Mouse (Mus musculus): Measurements from ENCODE around the gene Car10. TPM values are rescaled to one million over a fixed set of nuclear protein-coding genes. Genes with fewer than 3 reads are reported as not detected.
A peak's percentile ranks its signal among the peaks of the same experiment; 100 is the strongest.

The Car10 gene
- polyA plus RNA-seq, 1 experiment from 2014 or later: not detected

- Histone ChIP-seq H3K9me3 (replicated peaks; ENCODE audit: low read length) (no peaks in the 10 kb centered on the region), H3K4me1 (replicated peaks; ENCODE audit: insufficient read depth, low read length) (no peaks in the 10 kb centered on the region), H3K4me3 (replicated peaks; ENCODE audit: low read depth, low read length) (no peak overlapping the region), H3K4me2 (ENCODE audit: low read length) (no peak overlapping the region), H3K27ac (no peak overlapping the region), H3K27me3 (ENCODE audit: insufficient read depth, low read length) (no peaks in the 10 kb centered on the region), H3K36me3 (ENCODE audit: insufficient read depth, low read length) (no peaks in the 10 kb centered on the region), H3K9ac (ENCODE audit: low read depth, low read length) (no peak overlapping the region)
- DNase-seq (ENCODE audit: low spot score) (no peak), ATAC-seq (replicated peaks; ENCODE audit: low FRiP score, low read depth) (no peak)
- TF ChIP-seq CTCF (IDR thresholded peaks at IDR 0.05; ENCODE audit: low read depth): peak; percentile 24; the same call in 1 of the 2 replicates
- WGBS: 34% methylated on average over 2 of the region's 2 CpGs
These were observed 416.6 kb downstream of the Car10 start for GRCm38 (mm10) chr11:93514396-93514795.

GRCm38 (mm10) chr11:93515566-93515965 is 417.7 kb downstream of the Car10 start:
- no peak for TF ChIP-seq CTCF (IDR thresholded peaks at IDR 0.05; ENCODE audit: low read depth)
- no peak overlapping the region for H3K4me2 ChIP-seq (ENCODE audit: low read length)
- ATAC-seq (replicated peaks; ENCODE audit: low FRiP score, low read depth): no peak
- H3K36me3 ChIP-seq (ENCODE audit: insufficient read depth, low read length): no peaks in the 10 kb centered on the region
- H3K4me1 ChIP-seq (replicated peaks; ENCODE audit: insufficient read depth, low read length): no peaks in the 10 kb centered on the region
- 83% methylated on average over 6 of the region's 6 CpGs for WGBS
- H3K4me3 ChIP-seq (replicated peaks; ENCODE audit: low read depth, low read length): no peak overlapping the region
- no peaks in the 10 kb centered on the region for H3K9me3 ChIP-seq (replicated peaks; ENCODE audit: low read length)
- DNase-seq (ENCODE audit: low spot score): no peak
- no peak overlapping the region for H3K9ac ChIP-seq (ENCODE audit: low read depth, low read length)
- H3K27me3 ChIP-seq (ENCODE audit: insufficient read depth, low read length): no peaks in the 10 kb centered on the region
- H3K27ac ChIP-seq: no peak overlapping the region

GRCm38 (mm10) chr11:93516216-93516615 is 418.4 kb downstream of the Car10 start:
- H3K27me3 ChIP-seq (ENCODE audit: insufficient read depth, low read length): no peaks in the 10 kb centered on the region
- H3K27ac ChIP-seq: no peak overlapping the region
- no peak overlapping the region for H3K4me2 ChIP-seq (ENCODE audit: low read length)
- WGBS: 89% methylated on average over 9 of the region's 9 CpGs
- H3K9ac ChIP-seq (ENCODE audit: low read depth, low read length): no peak overlapping the region
- no peak for TF ChIP-seq CTCF (IDR thresholded peaks at IDR 0.05; ENCODE audit: low read depth)
- H3K9me3 ChIP-seq (replicated peaks; ENCODE audit: low read length): no peaks in the 10 kb centered on the region
- H3K4me3 ChIP-seq (replicated peaks; ENCODE audit: low read depth, low read length): no peak overlapping the region
- H3K36me3 ChIP-seq (ENCODE audit: insufficient read depth, low read length): no peaks in the 10 kb centered on the region
- no peak for DNase-seq (ENCODE audit: low spot score)
- ATAC-seq (replicated peaks; ENCODE audit: low FRiP score, low read depth): no peak
- H3K4me1 ChIP-seq (replicated peaks; ENCODE audit: insufficient read depth, low read length): no peaks in the 10 kb centered on the region

- Histone ChIP-seq H3K4me2 (ENCODE audit: low read length) (no peak overlapping the region), H3K4me1 (replicated peaks; ENCODE audit: insufficient read depth, low read length) (no peaks in the 10 kb centered on the region), H3K36me3 (ENCODE audit: insufficient read depth, low read length) (no peaks in the 10 kb centered on the region), H3K9me3 (replicated peaks; ENCODE audit: low read length) (no peaks in the 10 kb centered on the region), H3K27me3 (ENCODE audit: insufficient read depth, low read length) (no peaks in the 10 kb centered on the region), H3K4me3 (replicated peaks; ENCODE audit: low read depth, low read length) (no peak overlapping the region), H3K27ac (no peak overlapping the region), H3K9ac (ENCODE audit: low read depth, low read length) (no peak overlapping the region)
- no peak for TF ChIP-seq CTCF (IDR thresholded peaks at IDR 0.05; ENCODE audit: low read depth)
- DNase-seq (ENCODE audit: low spot score): no peak
- no peak for ATAC-seq (replicated peaks; ENCODE audit: low FRiP score, low read depth)
- 80% methylated on average over 2 of the region's 2 CpGs for WGBS
These were observed 419.1 kb downstream of the Car10 start for GRCm38 (mm10) chr11:93516946-93517345.

- WGBS: 86% methylated on average over 3 of the region's 3 CpGs
- ATAC-seq (replicated peaks; ENCODE audit: low FRiP score, low read depth): no peak
- TF ChIP-seq CTCF (IDR thresholded peaks at IDR 0.05; ENCODE audit: low read depth): no peak
- no peak for DNase-seq (ENCODE audit: low spot score)
- H3K27me3 ChIP-seq (ENCODE audit: insufficient read depth, low read length): no peaks in the 10 kb centered on the region
- H3K4me3 ChIP-seq (replicated peaks; ENCODE audit: low read depth, low read length): no peak overlapping the region
- H3K27ac ChIP-seq: no peak overlapping the region
- H3K4me1 ChIP-seq (replicated peaks; ENCODE audit: insufficient read depth, low read length): no peaks in the 10 kb centered on the region
- no peak overlapping the region for H3K9ac ChIP-seq (ENCODE audit: low read depth, low read length)
- H3K36me3 ChIP-seq (ENCODE audit: insufficient read depth, low read length): no peaks in the 10 kb centered on the region
- H3K4me2 ChIP-seq (ENCODE audit: low read length): no peak overlapping the region
- H3K9me3 ChIP-seq (replicated peaks; ENCODE audit: low read length): no peaks in the 10 kb centered on the region
These were observed 424.7 kb downstream of the Car10 start for GRCm38 (mm10) chr11:93522501-93522900.

- Histone ChIP-seq H3K4me1 (replicated peaks; ENCODE audit: insufficient read depth, low read length) (no peaks in the 10 kb centered on the region), H3K4me3 (replicated peaks; ENCODE audit: low read depth, low read length) (no peak overlapping the region), H3K9me3 (replicated peaks; ENCODE audit: low read length) (no peaks in the 10 kb centered on the region), H3K27me3 (ENCODE audit: insufficient read depth, low read length) (no peaks in the 10 kb centered on the region), H3K4me2 (ENCODE audit: low read length) (no peak overlapping the region), H3K36me3 (ENCODE audit: insufficient read depth, low read length) (no peaks in the 10 kb centered on the region), H3K9ac (ENCODE audit: low read depth, low read length) (no peak overlapping the region), H3K27ac (no peak overlapping the region)
- ATAC-seq (replicated peaks; ENCODE audit: low FRiP score, low read depth): no peak
- TF ChIP-seq CTCF (IDR thresholded peaks at IDR 0.05; ENCODE audit: low read depth): no peak
- no peak for DNase-seq (ENCODE audit: low spot score)
- 50% methylated on average over 3 of the region's 3 CpGs for WGBS
These were observed 428.1 kb downstream of the Car10 start for GRCm38 (mm10) chr11:93525921-93526320.

- 57% methylated on average over 7 of the region's 7 CpGs for WGBS
- DNase-seq (ENCODE audit: low spot score): peak; percentile 51
- no peaks in the 10 kb centered on the region for H3K27me3 ChIP-seq (ENCODE audit: insufficient read depth, low read length)
- no peak for ATAC-seq (replicated peaks; ENCODE audit: low FRiP score, low read depth)
- no peak overlapping the region for H3K4me3 ChIP-seq (replicated peaks; ENCODE audit: low read depth, low read length)
- no peak overlapping the region for H3K9ac ChIP-seq (ENCODE audit: low read depth, low read length)
- H3K4me2 ChIP-seq (ENCODE audit: low read length): no peak overlapping the region
- H3K9me3 ChIP-seq (replicated peaks; ENCODE audit: low read length): no peaks in the 10 kb centered on the region
- H3K27ac ChIP-seq: no peak overlapping the region
- H3K4me1 ChIP-seq (replicated peaks; ENCODE audit: insufficient read depth, low read length): no peaks in the 10 kb centered on the region
- TF ChIP-seq CTCF (IDR thresholded peaks at IDR 0.05; ENCODE audit: low read depth): no peak
- H3K36me3 ChIP-seq (ENCODE audit: insufficient read depth, low read length): no peaks in the 10 kb centered on the region
These were observed 433.3 kb downstream of the Car10 start for GRCm38 (mm10) chr11:93531029-93531680.

All from kidney, postnatal 0 days (tissue).